Mouse (Mus musculus): ENCODE measurements around the gene Tbx15. TPM values are rescaled to one million over a fixed set of nuclear protein-coding genes. Genes with fewer than 3 reads are reported as not detected.

The Tbx15 gene
- polyA plus RNA-seq, 2 experiments: 26.6 to 66.6 TPM

DNA sequence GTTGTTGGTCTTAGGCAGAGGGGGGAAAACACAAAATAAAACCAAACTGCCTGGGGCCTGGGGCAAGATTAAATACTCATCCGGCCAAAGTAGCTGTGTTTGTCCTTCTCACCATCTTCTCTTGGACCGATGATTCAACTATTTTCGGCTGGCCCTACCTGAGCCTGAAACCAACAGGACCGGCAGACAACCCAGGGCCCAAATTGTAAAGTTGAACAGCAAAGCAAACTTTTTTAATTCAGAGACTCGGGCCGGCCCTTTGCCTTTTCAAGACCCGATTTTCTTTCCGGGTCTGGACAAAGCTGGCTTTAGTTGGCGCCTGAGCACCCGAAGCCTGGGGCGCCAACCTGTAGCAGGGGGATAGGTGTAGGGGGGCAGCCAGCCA lies 16.2 kb downstream of the Tbx15 start:
- H3K4me3 ChIP-seq (replicated peaks; ENCODE audit: low read length): peak overlapping the region; percentile 80
- H3K27ac ChIP-seq (replicated peaks; ENCODE audit: low read depth, low read length): peak overlapping the region; percentile 98
- peaks cover 28% of the 10 kb centered on the region for H3K4me1 ChIP-seq (ENCODE audit: control insufficient read depth, insufficient read depth, low read length)
- WGBS: 7% methylated on average over 11 of the region's 11 CpGs
- no peak for TF ChIP-seq POLR2A (IDR thresholded peaks at IDR 0.05; ENCODE audit: borderline replicate concordance, extremely low read depth, insufficient read depth, insufficient read length)
- peak overlapping the region; percentile 72 for H3K4me2 ChIP-seq (replicated peaks; ENCODE audit: low read depth, low read length, severe bottlenecking)
- H3K9ac ChIP-seq (ENCODE audit: low read depth, low read length, severe bottlenecking): peak overlapping the region; percentile 98
- DNase-seq (ENCODE audit: low spot score) (no peak), ATAC-seq (ENCODE audit: low FRiP score, low read depth) (no peak)
- no peaks in the 10 kb centered on the region for H3K9me3 ChIP-seq (ENCODE audit: control insufficient read depth, low read length)
- peaks cover 19% of the 10 kb centered on the region for H3K36me3 ChIP-seq (ENCODE audit: control insufficient read depth, insufficient read depth, low read length)
- peaks cover 12% of the 10 kb centered on the region for H3K27me3 ChIP-seq (ENCODE audit: control insufficient read depth, insufficient read depth, low read length)

DNA sequence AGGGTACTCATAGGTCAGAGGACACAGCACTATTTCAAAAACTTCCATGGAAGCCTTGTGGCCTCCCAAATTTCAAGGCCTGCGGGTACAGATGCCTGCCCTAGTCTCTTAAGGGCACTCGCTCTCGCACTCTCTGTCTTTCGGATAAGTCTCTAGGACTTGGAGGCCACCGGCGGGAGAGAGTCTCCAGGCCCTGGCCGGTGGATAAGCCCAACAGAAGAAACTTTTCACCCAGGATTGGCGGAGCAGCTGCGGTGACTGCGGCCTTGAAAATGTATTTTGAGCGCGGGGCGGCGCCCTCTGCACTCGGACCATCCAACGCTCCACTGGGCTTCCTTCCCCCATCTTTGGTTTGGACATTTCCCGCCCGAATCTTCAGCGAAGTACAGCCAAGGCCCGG lies 16.6 kb downstream of the Tbx15 start:
- ATAC-seq (ENCODE audit: low FRiP score, low read depth) (no peak), DNase-seq (ENCODE audit: low spot score) (no peak)
- peaks cover 19% of the 10 kb centered on the region for H3K36me3 ChIP-seq (ENCODE audit: control insufficient read depth, insufficient read depth, low read length)
- peaks cover 29% of the 10 kb centered on the region for H3K4me1 ChIP-seq (ENCODE audit: control insufficient read depth, insufficient read depth, low read length)
- peak overlapping the region; percentile 72 for H3K4me2 ChIP-seq (replicated peaks; ENCODE audit: low read depth, low read length, severe bottlenecking)
- peak overlapping the region; percentile 98 for H3K27ac ChIP-seq (replicated peaks; ENCODE audit: low read depth, low read length)
- 3% methylated on average over 20 of the region's 20 CpGs for WGBS
- no peaks in the 10 kb centered on the region for H3K9me3 ChIP-seq (ENCODE audit: control insufficient read depth, low read length)
- H3K27me3 ChIP-seq (ENCODE audit: control insufficient read depth, insufficient read depth, low read length): peaks cover 12% of the 10 kb centered on the region
- TF ChIP-seq POLR2A (IDR thresholded peaks at IDR 0.05; ENCODE audit: borderline replicate concordance, extremely low read depth, insufficient read depth, insufficient read length): no peak
- peak overlapping the region; percentile 98 for H3K9ac ChIP-seq (ENCODE audit: low read depth, low read length, severe bottlenecking)
- peak overlapping the region; percentile 80 for H3K4me3 ChIP-seq (replicated peaks; ENCODE audit: low read length)

DNA sequence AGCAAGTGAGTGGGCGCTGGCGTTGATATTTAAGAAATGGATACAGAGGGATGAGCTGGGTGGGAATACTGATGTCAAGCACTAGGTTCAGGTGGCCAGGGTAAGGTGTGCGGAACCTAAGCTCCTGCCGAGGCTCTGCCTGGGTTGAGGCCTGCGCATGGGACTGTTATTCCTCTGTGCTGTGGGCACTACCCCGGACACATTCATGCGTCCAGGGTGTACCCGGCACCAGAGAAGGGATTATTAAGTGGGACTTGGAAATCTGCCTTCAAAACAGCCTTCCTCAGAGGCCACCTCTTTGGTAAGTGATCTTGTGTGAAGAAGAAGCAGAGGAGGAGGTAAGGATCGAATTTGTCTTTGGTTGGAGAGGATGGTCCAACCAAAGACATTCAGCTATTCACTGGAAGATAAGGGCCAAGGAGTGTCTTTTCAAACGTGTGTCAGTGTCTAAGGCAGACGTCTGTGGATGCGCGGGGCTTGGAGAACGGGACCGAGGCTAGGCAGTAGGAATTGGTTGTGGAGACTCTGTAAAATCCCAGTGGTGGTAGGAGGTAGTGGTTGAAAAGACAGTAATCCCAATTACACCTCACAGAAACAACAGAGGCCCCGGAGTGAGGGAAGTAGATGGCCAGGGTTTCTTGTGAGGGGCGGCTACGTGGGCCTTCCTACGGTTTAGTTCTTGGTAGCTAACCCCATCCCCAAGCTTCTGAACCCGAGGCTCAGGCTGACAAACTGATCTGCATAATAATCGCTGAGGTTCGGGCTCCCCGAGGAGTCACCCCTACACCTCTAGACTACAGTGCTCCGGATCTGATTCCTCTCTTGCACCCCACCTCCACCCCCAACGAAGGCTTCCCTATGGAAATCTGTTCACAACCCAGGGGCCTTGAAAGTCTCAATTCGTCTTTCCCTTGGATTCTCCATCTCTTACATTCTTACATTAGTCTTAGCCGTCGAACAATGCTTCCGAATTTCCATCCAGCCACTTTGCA lies 17.7 kb downstream of the Tbx15 start:
- no peak for DNase-seq (ENCODE audit: low spot score)
- 19% methylated on average over 29 of the region's 29 CpGs for WGBS
- H3K27me3 ChIP-seq (ENCODE audit: control insufficient read depth, insufficient read depth, low read length): peaks cover 12% of the 10 kb centered on the region
- H3K27ac ChIP-seq (replicated peaks; ENCODE audit: low read depth, low read length): peak overlapping the region; percentile 98
- H3K9ac ChIP-seq (ENCODE audit: low read depth, low read length, severe bottlenecking): peak overlapping the region; percentile 98
- H3K4me2 ChIP-seq (replicated peaks; ENCODE audit: low read depth, low read length, severe bottlenecking): peak overlapping the region; percentile 72
- peak overlapping the region; percentile 80 for H3K4me3 ChIP-seq (replicated peaks; ENCODE audit: low read length)
- TF ChIP-seq POLR2A (IDR thresholded peaks at IDR 0.05; ENCODE audit: borderline replicate concordance, extremely low read depth, insufficient read depth, insufficient read length): no peak
- H3K36me3 ChIP-seq (ENCODE audit: control insufficient read depth, insufficient read depth, low read length): peaks cover 19% of the 10 kb centered on the region
- H3K4me1 ChIP-seq (ENCODE audit: control insufficient read depth, insufficient read depth, low read length): peaks cover 31% of the 10 kb centered on the region
- no peak for ATAC-seq (ENCODE audit: low FRiP score, low read depth)
- H3K9me3 ChIP-seq (ENCODE audit: control insufficient read depth, low read length): no peaks in the 10 kb centered on the region

DNA sequence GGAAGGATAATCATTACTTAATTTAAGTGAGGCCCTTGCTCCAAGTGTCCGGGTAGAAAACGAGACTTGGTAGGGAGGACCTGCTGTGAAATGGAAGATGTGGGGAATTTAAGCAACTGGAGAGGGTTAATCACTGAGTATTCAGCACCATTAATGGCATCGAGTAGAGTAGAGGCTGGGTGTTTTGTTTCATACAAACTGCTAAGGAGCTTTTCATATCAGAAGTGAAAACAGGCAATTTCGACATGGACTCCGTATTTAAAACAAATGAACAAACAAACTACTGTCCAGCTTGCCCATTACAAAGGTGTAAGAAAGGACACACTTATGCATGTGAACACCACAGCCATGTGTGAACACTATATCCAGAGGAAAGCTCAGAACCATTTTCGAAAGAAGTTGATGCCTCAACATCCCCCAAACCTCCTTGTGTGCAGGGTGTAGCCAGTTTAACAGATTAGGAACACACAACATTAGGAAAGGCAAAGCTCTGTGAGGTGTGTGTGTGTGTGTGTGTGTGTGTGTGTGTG lies 19.6 kb downstream of the Tbx15 start:
- ATAC-seq (ENCODE audit: low FRiP score, low read depth) (no peak), DNase-seq (ENCODE audit: low spot score) (no peak)
- peak overlapping the region; percentile 80 for H3K4me3 ChIP-seq (replicated peaks; ENCODE audit: low read length)
- peak overlapping the region; percentile 98 for H3K9ac ChIP-seq (ENCODE audit: low read depth, low read length, severe bottlenecking)
- peaks cover 19% of the 10 kb centered on the region for H3K36me3 ChIP-seq (ENCODE audit: control insufficient read depth, insufficient read depth, low read length)
- H3K4me2 ChIP-seq (replicated peaks; ENCODE audit: low read depth, low read length, severe bottlenecking): peak overlapping the region; percentile 72
- peak overlapping the region; percentile 55; the same call in 1 of the 2 replicates for H3K27ac ChIP-seq (replicated peaks; ENCODE audit: low read depth, low read length)
- 24% methylated on average over 6 of the region's 6 CpGs for WGBS
- peaks cover 12% of the 10 kb centered on the region for H3K27me3 ChIP-seq (ENCODE audit: control insufficient read depth, insufficient read depth, low read length)
- peaks cover 39% of the 10 kb centered on the region for H3K4me1 ChIP-seq (ENCODE audit: control insufficient read depth, insufficient read depth, low read length)
- no peaks in the 10 kb centered on the region for H3K9me3 ChIP-seq (ENCODE audit: control insufficient read depth, low read length)
- TF ChIP-seq POLR2A (IDR thresholded peaks at IDR 0.05; ENCODE audit: borderline replicate concordance, extremely low read depth, insufficient read depth, insufficient read length): no peak

DNA sequence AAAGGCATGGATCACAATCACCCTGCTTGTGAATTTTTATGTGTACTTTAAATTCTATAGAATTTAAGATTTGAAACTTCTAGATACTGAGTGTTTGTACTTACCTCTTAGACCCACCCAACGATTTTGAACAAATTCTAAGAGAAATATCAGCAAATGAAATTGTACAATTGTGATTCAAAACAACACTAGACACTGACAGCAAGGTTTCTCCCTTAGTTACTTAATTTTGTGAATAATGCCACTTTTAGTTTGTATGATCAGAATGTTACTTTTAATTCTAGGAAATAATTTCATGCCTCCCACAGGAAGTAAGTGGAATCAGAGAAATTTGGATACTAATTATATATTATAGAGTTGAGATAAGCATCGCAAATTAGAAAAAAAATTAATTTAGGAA lies 20.2 kb downstream of the Tbx15 start:
- H3K4me1 ChIP-seq (ENCODE audit: control insufficient read depth, insufficient read depth, low read length): peaks cover 39% of the 10 kb centered on the region
- H3K9ac ChIP-seq (ENCODE audit: low read depth, low read length, severe bottlenecking): no peak overlapping the region; the same call in 1 of the 2 replicates
- 50% methylated on average over 2 of the region's 2 CpGs for WGBS
- H3K27ac ChIP-seq (replicated peaks; ENCODE audit: low read depth, low read length): no peak overlapping the region
- peaks cover 19% of the 10 kb centered on the region for H3K36me3 ChIP-seq (ENCODE audit: control insufficient read depth, insufficient read depth, low read length)
- peaks cover 12% of the 10 kb centered on the region for H3K27me3 ChIP-seq (ENCODE audit: control insufficient read depth, insufficient read depth, low read length)
- no peak overlapping the region; the same call in 1 of the 2 replicates for H3K4me2 ChIP-seq (replicated peaks; ENCODE audit: low read depth, low read length, severe bottlenecking)
- no peak for ATAC-seq (ENCODE audit: low FRiP score, low read depth)
- DNase-seq (ENCODE audit: low spot score): no peak
- no peaks in the 10 kb centered on the region for H3K9me3 ChIP-seq (ENCODE audit: control insufficient read depth, low read length)
- TF ChIP-seq POLR2A (IDR thresholded peaks at IDR 0.05; ENCODE audit: borderline replicate concordance, extremely low read depth, insufficient read depth, insufficient read length): no peak
- no peak overlapping the region for H3K4me3 ChIP-seq (replicated peaks; ENCODE audit: low read length)

Data from limb, embryonic 14.5 days (tissue).